Mouse (Mus musculus) midbrain, embryonic 12.5 days (tissue): ENCODE measurements around the gene Anks1b. TPM values are rescaled to one million over a fixed set of nuclear protein-coding genes. Genes with fewer than 3 reads are reported as not detected.

ENCODE experiments used
- ATAC-seq: fragments of 200-750 bp; cut with Nextera tagmentation; 2 replicates; pipeline ENCODE4 v1.8.0; 2017; ENCODE audit warnings: low read depth, moderate TSS enrichment, moderate library complexity; ENCODE audit not compliant: low FRiP score
- H3K27ac ChIP-seq: fragments of 300-500 bp; sonication (generic); replicated peaks from 2 replicates; pipeline ENCODE4 v1.5.1; 2016; ENCODE audit warnings: mild to moderate bottlenecking
- H3K27me3 ChIP-seq: fragments of 300-500 bp; sonication (generic); 2 replicates; pipeline ENCODE4 v1.6.1; 2016; ENCODE audit warnings: mild to moderate bottlenecking
- H3K36me3 ChIP-seq: fragments of 300-500 bp; sonication (generic); 2 replicates; pipeline ENCODE4 v1.6.1; 2016
- H3K4me1 ChIP-seq: fragments of 300-500 bp; sonication (generic); 2 replicates; pipeline ENCODE4 v1.6.1; 2016
- H3K4me2 ChIP-seq: fragments of 300-500 bp; sonication (generic); replicated peaks from 2 replicates; pipeline ENCODE4 v1.6.1; 2016; ENCODE audit warnings: mild to moderate bottlenecking, moderate library complexity
- H3K4me3 ChIP-seq: fragments of 300-500 bp; sonication (generic); 2 replicates; pipeline ENCODE4 v1.5.1; 2016; ENCODE audit warnings: mild to moderate bottlenecking
- H3K9ac ChIP-seq: fragments of 300-500 bp; sonication (generic); replicated peaks from 2 replicates; pipeline ENCODE4 v1.6.1; 2016; ENCODE audit warnings: mild to moderate bottlenecking, moderate library complexity
- H3K9me3 ChIP-seq: fragments of 300-500 bp; sonication (generic); 2 replicates; pipeline ENCODE4 v1.6.1; 2016; ENCODE audit warnings: mild to moderate bottlenecking
- WGBS: fragments of 180-500 bp; shearing (Covaris S2); methylation state at CpG from one replicate; pipeline ENCODE4 v1.1.7; 2016; 5-methylcytosine and 5-hydroxymethylcytosine counted together
- polyA plus RNA-seq: library from polyadenylated mRNA; unstranded; fragments of >200 nt; fragmentation: Nextera tagmentation; extraction: Ambion mirVana; gene quantifications from 2 replicates; pipeline ENCODE4 v1.2.1, GENCODE M21; 2016

The Anks1b gene
- polyA plus RNA-seq, 1 experiment from 2014 or later: 11.9 TPM

- H3K9me3 ChIP-seq: no peaks in the 10 kb centered on the region
- H3K9ac ChIP-seq: peak overlapping the region; percentile 82
- H3K4me3 ChIP-seq: peak overlapping the region; percentile 76
- WGBS: under 1% methylated on average over 42 of the region's 56 CpGs
- H3K27me3 ChIP-seq: peaks cover 7% of the 10 kb centered on the region
- H3K36me3 ChIP-seq: no peaks in the 10 kb centered on the region
- peak; percentile 89 for ATAC-seq
- H3K27ac ChIP-seq: peak overlapping the region; percentile 89
- H3K4me1 ChIP-seq: peaks cover 9% of the 10 kb centered on the region
- H3K4me2 ChIP-seq: peak overlapping the region; percentile 70
These were observed 686 bp upstream of the Anks1b start for GRCm38 (mm10) chr10:89872501-89873145.

- Histone ChIP-seq H3K4me1 (peaks cover 9% of the 10 kb centered on the region), H3K4me3 (peak overlapping the region; percentile 76), H3K9me3 (no peaks in the 10 kb centered on the region), H3K4me2 (peak overlapping the region; percentile 70), H3K36me3 (no peaks in the 10 kb centered on the region), H3K27me3 (peaks cover 7% of the 10 kb centered on the region), H3K27ac (peak overlapping the region; percentile 89; the same call in 1 of the 2 replicates), H3K9ac (peak overlapping the region; percentile 82)
- 6% methylated on average over 8 of the region's 8 CpGs for WGBS
- no peak for ATAC-seq
These were observed 727 bp downstream of the Anks1b start for GRCm38 (mm10) chr10:89874036-89874435.

GRCm38 (mm10) chr10:89883561-89883960, 10.3 kb downstream of the Anks1b start:
- Histone ChIP-seq H3K4me2 (no peak overlapping the region), H3K9ac (no peak overlapping the region), H3K36me3 (no peaks in the 10 kb centered on the region), H3K27me3 (no peaks in the 10 kb centered on the region), H3K27ac (no peak overlapping the region), H3K4me3 (no peak overlapping the region), H3K4me1 (no peaks in the 10 kb centered on the region), H3K9me3 (no peaks in the 10 kb centered on the region)
- ATAC-seq: no peak
- 89% methylated on average over 8 of the region's 8 CpGs for WGBS

GRCm38 (mm10) chr10:89902720-89903337, 29.5 kb downstream of the Anks1b start:
- no peaks in the 10 kb centered on the region for H3K9me3 ChIP-seq
- no peak for ATAC-seq
- H3K9ac ChIP-seq: no peak overlapping the region
- H3K36me3 ChIP-seq: no peaks in the 10 kb centered on the region
- H3K27ac ChIP-seq: no peak overlapping the region
- no peaks in the 10 kb centered on the region for H3K27me3 ChIP-seq
- no peak overlapping the region for H3K4me2 ChIP-seq
- no peak overlapping the region for H3K4me3 ChIP-seq
- H3K4me1 ChIP-seq: no peaks in the 10 kb centered on the region
- WGBS: 85% methylated on average over 7 of the region's 7 CpGs

- Histone ChIP-seq H3K4me2 (no peak overlapping the region), H3K4me1 (no peaks in the 10 kb centered on the region), H3K36me3 (no peaks in the 10 kb centered on the region), H3K9me3 (no peaks in the 10 kb centered on the region), H3K27me3 (no peaks in the 10 kb centered on the region), H3K27ac (no peak overlapping the region), H3K9ac (no peak overlapping the region), H3K4me3 (no peak overlapping the region)
- WGBS: 87% methylated on average over 4 of the region's 4 CpGs
- ATAC-seq: no peak
These were observed 38.6 kb downstream of the Anks1b start for GRCm38 (mm10) chr10:89911889-89912288.

- no peak for ATAC-seq
- Histone ChIP-seq H3K4me1 (no peaks in the 10 kb centered on the region), H3K36me3 (no peaks in the 10 kb centered on the region), H3K27ac (no peak overlapping the region), H3K4me3 (no peak overlapping the region), H3K9ac (no peak overlapping the region), H3K4me2 (no peak overlapping the region), H3K27me3 (no peaks in the 10 kb centered on the region), H3K9me3 (no peaks in the 10 kb centered on the region)
These were observed 39.9 kb downstream of the Anks1b start for GRCm38 (mm10) chr10:89913174-89913573.

GRCm38 (mm10) chr10:89917141-89917540, 43.8 kb downstream of the Anks1b start:
- Histone ChIP-seq H3K4me1 (no peaks in the 10 kb centered on the region), H3K36me3 (no peaks in the 10 kb centered on the region), H3K27ac (no peak overlapping the region), H3K9me3 (no peaks in the 10 kb centered on the region), H3K4me3 (no peak overlapping the region), H3K9ac (no peak overlapping the region), H3K4me2 (no peak overlapping the region), H3K27me3 (no peaks in the 10 kb centered on the region)
- no peak for ATAC-seq
- 95% methylated on average over 1 of the region's 1 CpGs for WGBS

DNA sequence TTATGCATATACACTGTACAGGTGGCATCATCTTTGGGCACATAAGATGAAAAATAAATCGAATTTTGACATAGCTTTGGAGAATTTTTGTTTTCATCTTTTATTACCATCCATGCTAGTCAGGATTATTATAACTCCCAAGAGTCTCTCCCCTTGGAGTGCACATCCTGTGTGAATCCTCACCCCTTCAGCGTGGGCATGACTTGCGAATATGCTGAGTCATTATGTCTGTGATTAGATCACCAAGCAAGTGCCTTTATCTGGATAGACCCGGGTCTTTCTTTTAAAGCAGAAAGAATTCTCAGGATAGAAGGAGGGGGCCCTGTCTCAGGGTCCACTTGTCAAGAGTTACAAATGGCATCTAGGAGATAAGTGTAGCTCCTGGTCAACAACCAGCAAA, 48.7 kb downstream of the Anks1b start:
- 88% methylated on average over 4 of the region's 4 CpGs for WGBS
- no peak overlapping the region for H3K9ac ChIP-seq
- H3K4me1 ChIP-seq: no peaks in the 10 kb centered on the region
- H3K4me2 ChIP-seq: no peak overlapping the region
- no peak overlapping the region for H3K27ac ChIP-seq
- ATAC-seq: no peak
- H3K27me3 ChIP-seq: no peaks in the 10 kb centered on the region
- H3K36me3 ChIP-seq: no peaks in the 10 kb centered on the region
- H3K4me3 ChIP-seq: no peak overlapping the region
- H3K9me3 ChIP-seq: peaks cover 15% of the 10 kb centered on the region; the same call in 1 of the 2 replicates

GRCm38 (mm10) chr10:89942180-89942579, 68.9 kb downstream of the Anks1b start:
- Histone ChIP-seq H3K9me3 (no peaks in the 10 kb centered on the region), H3K27ac (no peak overlapping the region), H3K9ac (no peak overlapping the region), H3K4me1 (no peaks in the 10 kb centered on the region), H3K4me3 (no peak overlapping the region), H3K4me2 (no peak overlapping the region), H3K27me3 (no peaks in the 10 kb centered on the region), H3K36me3 (no peaks in the 10 kb centered on the region)
- WGBS: 80% methylated on average over 4 of the region's 4 CpGs
- ATAC-seq: no peak

DNA sequence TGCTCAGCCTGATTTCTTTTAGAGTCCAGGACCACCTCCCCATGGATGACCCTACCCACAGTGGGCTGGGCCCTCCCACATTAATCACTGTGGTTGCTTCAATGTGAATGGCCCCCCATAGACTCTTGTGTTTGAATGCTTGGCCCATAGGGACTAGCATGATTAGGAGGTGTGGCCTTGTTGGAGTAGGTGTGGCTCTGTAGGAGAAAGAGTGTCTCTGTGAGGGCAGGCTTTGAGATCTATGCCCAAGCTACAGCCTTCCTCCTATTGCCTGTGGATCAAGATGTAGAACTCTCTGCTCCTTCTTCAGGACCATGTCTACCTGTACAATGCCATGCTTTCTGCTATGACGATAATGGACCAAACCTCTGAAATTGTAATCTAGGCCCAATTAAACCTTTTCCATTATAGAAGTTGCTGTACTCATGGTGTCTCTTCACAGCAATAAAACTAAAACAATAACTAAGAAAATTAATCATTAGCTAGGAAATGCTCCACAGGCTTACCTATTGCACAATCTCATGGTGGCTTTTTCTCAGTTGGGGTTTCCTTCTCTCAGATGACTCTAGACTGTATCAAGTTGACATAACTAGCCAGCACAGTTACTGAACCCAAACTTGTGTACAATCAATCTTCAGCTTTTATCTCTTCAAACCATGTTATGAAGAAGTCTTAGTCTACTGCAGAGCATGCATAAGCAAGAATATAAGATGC, 73.5 kb downstream of the Anks1b start:
- ATAC-seq: no peak
- H3K27ac ChIP-seq: no peak overlapping the region
- H3K36me3 ChIP-seq: no peaks in the 10 kb centered on the region
- H3K9ac ChIP-seq: no peak overlapping the region
- no peaks in the 10 kb centered on the region for H3K4me1 ChIP-seq
- WGBS: 95% methylated on average over 1 of the region's 1 CpGs
- no peaks in the 10 kb centered on the region for H3K27me3 ChIP-seq
- no peak overlapping the region for H3K4me2 ChIP-seq
- no peaks in the 10 kb centered on the region for H3K9me3 ChIP-seq
- no peak overlapping the region for H3K4me3 ChIP-seq

- H3K27ac ChIP-seq: no peak overlapping the region
These were observed 101.1 kb downstream of the Anks1b start for GRCm38 (mm10) chr10:89974361-89974760.

GRCm38 (mm10) chr10:89975431-89975841, 102.1 kb downstream of the Anks1b start:
- Histone ChIP-seq H3K4me3 (no peak overlapping the region), H3K9ac (no peak overlapping the region), H3K36me3 (no peaks in the 10 kb centered on the region), H3K4me1 (no peaks in the 10 kb centered on the region), H3K4me2 (no peak overlapping the region), H3K27ac (no peak overlapping the region), H3K9me3 (no peaks in the 10 kb centered on the region), H3K27me3 (no peaks in the 10 kb centered on the region)
- peak; percentile 62; the same call in 1 of the 2 replicates for ATAC-seq
- WGBS: 72% methylated on average over 3 of the region's 3 CpGs

More at GRCm38 (mm10) chr10:89974361-89974760, 101.1 kb downstream of the Anks1b start:
- ATAC-seq: no peak
- 86% methylated on average over 4 of the region's 4 CpGs for WGBS
- H3K9ac ChIP-seq: no peak overlapping the region
- H3K4me2 ChIP-seq: no peak overlapping the region
- H3K36me3 ChIP-seq: no peaks in the 10 kb centered on the region
- no peaks in the 10 kb centered on the region for H3K4me1 ChIP-seq
- H3K4me3 ChIP-seq: no peak overlapping the region
- no peaks in the 10 kb centered on the region for H3K9me3 ChIP-seq
- no peaks in the 10 kb centered on the region for H3K27me3 ChIP-seq
